ENCODE assay signal across 30 mouse cellular contexts in the genomic region with DNA sequence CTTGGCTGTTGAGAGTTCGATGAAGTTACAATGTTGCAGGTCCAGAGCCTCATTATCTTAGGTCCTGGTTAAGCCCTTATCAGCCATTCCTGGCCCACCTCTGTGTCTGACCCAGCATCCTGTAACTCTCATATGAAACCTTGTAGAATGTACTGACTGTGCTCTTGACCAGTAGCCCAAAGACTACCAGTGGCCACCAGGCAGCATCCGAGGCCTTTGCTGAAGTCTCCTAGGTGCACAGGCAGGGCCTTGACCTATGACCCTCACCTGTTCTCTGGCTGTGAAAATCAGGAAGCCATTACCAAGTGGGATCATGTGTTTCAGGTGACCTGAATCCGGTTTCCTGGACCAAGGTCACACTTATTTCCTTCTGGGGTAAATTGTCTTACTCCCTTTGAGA.
DNase-seq lines count a peak whose midpoint lies in the region; ATAC-seq and TF ChIP-seq lines count a peak whose summit lies in the region.
"Had no signal": no experiment of that assay in that cellular context is flagged by ENCODE, and none has a peak within 500 bp of the region (broad histone marks: within the 10 kb centered on the region; RNA-seq: fewer than 3 reads in every experiment).

No protein-coding gene starts in this region.

- 0 out of 2 replicates have a peak overlapping the region, but pooled peaks have one; percentile 0 for H3K27ac ChIP-seq in forebrain, embryonic 12.5 days
- H3K27ac ChIP-seq in forebrain, embryonic 10.5 days, result no peak overlapping the region
- 0 out of 2 replicates have a peak overlapping the region, but pooled peaks have one; percentile 19 for H3K27ac ChIP-seq in forebrain, embryonic 15.5 days (replicated peaks)
- H3K27ac ChIP-seq in forebrain, postnatal 0 days (ENCODE audit: low read depth, low read length), result no peak overlapping the region
- no peak overlapping the region for H3K27ac ChIP-seq in intestine, postnatal 0 days (ENCODE audit: low read depth, low read length)
- H3K27ac ChIP-seq in intestine, embryonic 16.5 days (ENCODE audit: low read length), result no peak overlapping the region
- H3K27ac ChIP-seq: embryonic facial prominence, embryonic 10.5 days; embryonic facial prominence, embryonic 13.5 days; heart, embryonic 15.5 days; hindbrain, embryonic 10.5 days; hindbrain, embryonic 13.5 days; intestine, embryonic 15.5 days had no signal

- H3K36me3 ChIP-seq in forebrain, embryonic 12.5 days (replicated peaks), result no peaks in the 10 kb centered on the region
- no peaks in the 10 kb centered on the region for H3K36me3 ChIP-seq in forebrain, embryonic 10.5 days (replicated peaks)
- no peaks in the 10 kb centered on the region for H3K36me3 ChIP-seq in forebrain, embryonic 15.5 days
- no peaks in the 10 kb centered on the region for H3K36me3 ChIP-seq in forebrain, postnatal 0 days (ENCODE audit: insufficient read depth)
- H3K36me3 ChIP-seq in intestine, postnatal 0 days (ENCODE audit: control insufficient read depth, insufficient read depth), result no peaks in the 10 kb centered on the region
- H3K36me3 ChIP-seq in intestine, embryonic 16.5 days (ENCODE audit: control insufficient read depth, insufficient read depth, low read length), result no peaks in the 10 kb centered on the region
- H3K36me3 ChIP-seq: embryonic facial prominence, embryonic 10.5 days; embryonic facial prominence, embryonic 13.5 days; heart, embryonic 12.5 days; heart, embryonic 15.5 days; hindbrain, embryonic 10.5 days; hindbrain, embryonic 13.5 days; intestine, embryonic 15.5 days had no signal

- no peak overlapping the region for H3K4me3 ChIP-seq in forebrain, embryonic 12.5 days (replicated peaks)
- no peak overlapping the region for H3K4me3 ChIP-seq in forebrain, embryonic 10.5 days
- H3K4me3 ChIP-seq in forebrain, embryonic 15.5 days, result no peak overlapping the region
- no peak overlapping the region for H3K4me3 ChIP-seq in forebrain, postnatal 0 days (ENCODE audit: low read depth, low read length)
- no peak overlapping the region for H3K4me3 ChIP-seq in intestine, postnatal 0 days (ENCODE audit: low read depth, low read length)
- H3K4me3 ChIP-seq in intestine, embryonic 16.5 days (ENCODE audit: low read length), result no peak overlapping the region
- H3K4me3 ChIP-seq: embryonic facial prominence, embryonic 10.5 days; embryonic facial prominence, embryonic 13.5 days; erythroblast, embryonic 14.5 days; gastrocnemius, adult 2 months; heart, embryonic 12.5 days; heart, embryonic 15.5 days; hindbrain, embryonic 10.5 days; hindbrain, embryonic 13.5 days; intestine, embryonic 15.5 days had no signal

- H3K4me1 ChIP-seq in forebrain, embryonic 12.5 days, result peaks cover 44% of the 10 kb centered on the region
- peaks cover 42% of the 10 kb centered on the region for H3K4me1 ChIP-seq in forebrain, embryonic 10.5 days
- peaks cover 77% of the 10 kb centered on the region for H3K4me1 ChIP-seq in forebrain, embryonic 15.5 days
- peaks cover 23% of the 10 kb centered on the region for H3K4me1 ChIP-seq in forebrain, postnatal 0 days (ENCODE audit: insufficient read depth)
- 0 out of 2 replicates have a peak, but pooled peaks cover 2% of the 10 kb centered on the region for H3K4me1 ChIP-seq in intestine, postnatal 0 days (replicated peaks; ENCODE audit: control insufficient read depth, insufficient read depth, low read length)
- H3K4me1 ChIP-seq in intestine, embryonic 16.5 days (ENCODE audit: control insufficient read depth, insufficient read depth, low read length), result no peaks in the 10 kb centered on the region
- H3K4me1 ChIP-seq: intestine, embryonic 15.5 days had no signal

- no peaks in the 10 kb centered on the region for H3K27me3 ChIP-seq in forebrain, embryonic 12.5 days
- no peaks in the 10 kb centered on the region for H3K27me3 ChIP-seq in forebrain, embryonic 10.5 days (ENCODE audit: poor library complexity, severe bottlenecking)
- no peaks in the 10 kb centered on the region for H3K27me3 ChIP-seq in forebrain, embryonic 15.5 days
- no peaks in the 10 kb centered on the region for H3K27me3 ChIP-seq in forebrain, postnatal 0 days (ENCODE audit: insufficient read depth, low read length)
- H3K27me3 ChIP-seq in intestine, postnatal 0 days (replicated peaks; ENCODE audit: control insufficient read depth, insufficient read depth, low read length), result no peaks in the 10 kb centered on the region
- H3K27me3 ChIP-seq in intestine, embryonic 16.5 days (replicated peaks; ENCODE audit: control insufficient read depth, insufficient read depth, low read length), result no peaks in the 10 kb centered on the region
- H3K27me3 ChIP-seq: embryonic facial prominence, embryonic 13.5 days; hindbrain, embryonic 13.5 days; intestine, embryonic 15.5 days had no signal

- DNase-seq in forebrain, embryonic 10.5 days (ENCODE audit: extremely low spot score, low spot score), result no peak
- DNase-seq in forebrain, postnatal 0 days, result no peak
- peak; percentile 50 for DNase-seq in testis, postnatal 14 days (ENCODE audit: low spot score)
- no peak for DNase-seq in testis, postnatal 10 days (ENCODE audit: low spot score)
- DNase-seq: adrenal gland, adult 8-10 months; adrenal gland, postnatal 25 days; cerebellum, adult 11-12 months; cerebellum, adult 8-10 months; cerebellum, postnatal 10 days; cerebellum, postnatal 36 days; embryo, embryonic 11 days; gastrocnemius, adult 2 months; gastrocnemius, postnatal 14 days; heart, adult 18-20 months; heart, postnatal 10 days; heart, postnatal 36 days had no signal

- 91% methylated on average over 3 of the region's 3 CpGs for WGBS in forebrain, embryonic 12.5 days
- 86% methylated on average over 3 of the region's 3 CpGs for WGBS in forebrain, embryonic 10.5 days
- 94% methylated on average over 3 of the region's 3 CpGs for whole genome bisulfite sequencing in forebrain, embryonic 15.5 days
- WGBS in forebrain, postnatal 0 days, result 94% methylated on average over 3 of the region's 3 CpGs
- 72% methylated on average over 3 of the region's 3 CpGs for WGBS in intestine, postnatal 0 days
- WGBS in intestine, embryonic 16.5 days, result 79% methylated on average over 3 of the region's 3 CpGs

- H3K4me2 ChIP-seq in forebrain, embryonic 12.5 days, result no peak overlapping the region
- no peak overlapping the region for H3K4me2 ChIP-seq in forebrain, embryonic 15.5 days (replicated peaks)
- no peak overlapping the region for H3K4me2 ChIP-seq in forebrain, postnatal 0 days (ENCODE audit: low read depth)
- no peak overlapping the region for H3K4me2 ChIP-seq in intestine, postnatal 0 days (replicated peaks; ENCODE audit: low read depth)
- no peak overlapping the region for H3K4me2 ChIP-seq in intestine, embryonic 16.5 days (ENCODE audit: low read depth, low read length)
- H3K4me2 ChIP-seq: embryonic facial prominence, embryonic 13.5 days; heart, embryonic 12.5 days; heart, embryonic 15.5 days; hindbrain, embryonic 13.5 days; intestine, embryonic 15.5 days had no signal

- no peak for ATAC-seq in forebrain, embryonic 12.5 days (ENCODE audit: low FRiP score)
- no peak for ATAC-seq in forebrain, embryonic 15.5 days (replicated peaks)
- no peak for ATAC-seq in forebrain, postnatal 0 days
- no peak for ATAC-seq in intestine, postnatal 0 days
- no peak for ATAC-seq in intestine, embryonic 16.5 days
- ATAC-seq: activated CD4-positive, CD25-positive, alpha-beta regulatory T cell, adult 4 months; hindbrain, embryonic 16.5 days; intestine, embryonic 15.5 days had no signal

- TF ChIP-seq CTCF in forebrain, postnatal 0 days (IDR thresholded peaks at IDR 0.05; ENCODE audit: low read depth), result no peak
- peak; percentile 44 for TF ChIP-seq CTCF in intestine, postnatal 0 days (IDR thresholded peaks at IDR 0.05; ENCODE audit: low read depth)

- H3K9me3 ChIP-seq in forebrain, embryonic 12.5 days, result no peaks in the 10 kb centered on the region
- no peaks in the 10 kb centered on the region for H3K9me3 ChIP-seq in forebrain, embryonic 10.5 days
- H3K9me3 ChIP-seq in forebrain, embryonic 15.5 days, result no peaks in the 10 kb centered on the region
- no peaks in the 10 kb centered on the region for H3K9me3 ChIP-seq in forebrain, postnatal 0 days (ENCODE audit: low read length)
- H3K9me3 ChIP-seq in intestine, postnatal 0 days (ENCODE audit: control insufficient read depth), result no peaks in the 10 kb centered on the region
- H3K9me3 ChIP-seq in intestine, embryonic 16.5 days (ENCODE audit: control insufficient read depth, low read length), result no peaks in the 10 kb centered on the region
- H3K9me3 ChIP-seq: embryonic facial prominence, embryonic 10.5 days; embryonic facial prominence, embryonic 13.5 days; heart, embryonic 12.5 days; heart, embryonic 15.5 days; hindbrain, embryonic 10.5 days; hindbrain, embryonic 13.5 days; intestine, embryonic 15.5 days had no signal

- no peak overlapping the region for H3K9ac ChIP-seq in forebrain, embryonic 12.5 days
- no peak overlapping the region for H3K9ac ChIP-seq in forebrain, embryonic 15.5 days (replicated peaks)
- H3K9ac ChIP-seq in forebrain, postnatal 0 days, result no peak overlapping the region
- H3K9ac ChIP-seq in intestine, postnatal 0 days (ENCODE audit: low read depth, low read length), result no peak overlapping the region
- H3K9ac ChIP-seq in intestine, embryonic 16.5 days (ENCODE audit: low read depth, low read length), result no peak overlapping the region
- H3K9ac ChIP-seq: embryonic facial prominence, embryonic 13.5 days; heart, embryonic 12.5 days; heart, embryonic 15.5 days; hindbrain, embryonic 13.5 days; intestine, embryonic 15.5 days had no signal

Comparison
In these comparisons a context has a peak if more than half of its experiments do, and no peak if none do; other contexts are left out.
1. H3K27ac ChIP-seq: peak in forebrain, embryonic 12.5 days (single experiment) and forebrain, embryonic 15.5 days (single experiment); none in forebrain, embryonic 10.5 days (single experiment), forebrain, postnatal 0 days (single experiment), intestine, postnatal 0 days (single experiment) and intestine, embryonic 16.5 days (single experiment).